Mouse (Mus musculus): ENCODE results near the gene Smim11. TPM values are rescaled to one million over a fixed set of nuclear protein-coding genes. Genes with fewer than 3 reads are reported as not detected.

Gene Smim11
- polyA plus RNA-seq (2016; fragmentation: Nextera tagmentation; extraction: Ambion mirVana) = 126 and 127 TPM in 2 replicates

- Histone ChIP-seq H3K9me3 (no peaks in the 10 kb centered on the region), H3K27ac (replicated peaks) (peak within 1 kb of the TSS; percentile 78), H3K27me3 (no peaks in the 10 kb centered on the region), H3K36me3 (peaks cover 8% of the 10 kb centered on the region), H3K9ac (replicated peaks) (peak within 1 kb of the TSS; percentile 80), H3K4me1 (peaks cover 18% of the 10 kb centered on the region), H3K4me2 (replicated peaks) (peak within 1 kb of the TSS; percentile 70), H3K4me3 (peak within 1 kb of the TSS; percentile 72)
- 9% methylated on average over 32 of the region's 32 CpGs for WGBS
- ATAC-seq (ENCODE audit: low FRiP score, low read depth) = peak; percentile 94
These were observed at the start of gene Smim11 for GRCm38 (mm10) chr16:92300649-92301411. Gene Smim11, plus strand, starts transcription at chr16:92301286.

DNA sequence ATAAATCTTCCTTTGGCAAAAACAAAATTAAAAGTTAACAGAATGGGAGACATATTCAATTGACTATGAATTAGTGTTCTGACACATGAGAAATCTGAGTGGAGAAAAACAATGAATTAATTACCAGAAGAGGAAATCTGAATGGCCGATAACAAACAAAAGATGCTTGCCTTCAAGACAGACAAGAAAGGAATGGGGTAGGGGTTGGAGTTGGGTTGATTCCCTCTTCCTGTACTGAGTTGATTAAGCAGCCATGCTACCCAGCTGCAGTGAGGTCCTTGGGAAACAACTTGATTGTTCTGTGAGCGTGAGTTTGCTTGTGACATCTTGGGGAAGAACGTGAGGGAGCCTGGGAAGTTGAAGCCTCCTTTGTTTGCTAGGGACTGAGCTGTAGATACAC is 46.8 kb upstream of the Smim11 start:
- no peak overlapping the region for H3K4me3 ChIP-seq
- H3K4me2 ChIP-seq (replicated peaks) = no peak overlapping the region
- no peaks in the 10 kb centered on the region for H3K36me3 ChIP-seq
- ATAC-seq (ENCODE audit: low FRiP score, low read depth) = no peak
- H3K4me1 ChIP-seq = no peaks in the 10 kb centered on the region
- no peak overlapping the region for H3K27ac ChIP-seq (replicated peaks)
- H3K27me3 ChIP-seq = no peaks in the 10 kb centered on the region
- 80% methylated on average over 3 of the region's 3 CpGs for WGBS
- no peak overlapping the region for H3K9ac ChIP-seq (replicated peaks)
- H3K9me3 ChIP-seq = no peaks in the 10 kb centered on the region

DNA sequence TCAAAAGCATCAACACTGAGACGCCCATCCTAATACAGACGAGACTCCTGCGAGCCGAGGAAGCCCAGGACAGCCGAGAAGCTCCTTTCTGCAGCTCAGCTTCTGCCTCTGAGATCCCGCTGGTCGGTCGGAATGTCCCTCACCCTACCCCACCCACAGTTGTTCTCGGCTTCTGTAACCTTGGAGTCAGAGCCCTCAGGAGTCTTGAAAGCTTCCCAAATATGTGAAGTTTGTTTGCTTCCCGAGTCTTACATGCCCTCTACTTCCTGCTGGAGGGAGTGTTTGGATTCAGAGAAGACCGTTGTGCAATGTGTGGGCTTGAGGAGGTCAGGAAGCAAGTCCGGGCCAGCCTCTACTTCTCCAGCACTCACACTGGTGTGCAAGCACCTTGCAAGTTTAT is 33.2 kb upstream of the Smim11 start:
- Histone ChIP-seq H3K9me3 (no peaks in the 10 kb centered on the region), H3K4me3 (no peak overlapping the region), H3K27me3 (no peaks in the 10 kb centered on the region), H3K4me1 (no peaks in the 10 kb centered on the region), H3K9ac (replicated peaks) (no peak overlapping the region), H3K27ac (replicated peaks) (no peak overlapping the region), H3K36me3 (no peaks in the 10 kb centered on the region), H3K4me2 (replicated peaks) (no peak overlapping the region)
- no peak for ATAC-seq (ENCODE audit: low FRiP score, low read depth)
- WGBS = 83% methylated on average over 12 of the region's 12 CpGs

DNA sequence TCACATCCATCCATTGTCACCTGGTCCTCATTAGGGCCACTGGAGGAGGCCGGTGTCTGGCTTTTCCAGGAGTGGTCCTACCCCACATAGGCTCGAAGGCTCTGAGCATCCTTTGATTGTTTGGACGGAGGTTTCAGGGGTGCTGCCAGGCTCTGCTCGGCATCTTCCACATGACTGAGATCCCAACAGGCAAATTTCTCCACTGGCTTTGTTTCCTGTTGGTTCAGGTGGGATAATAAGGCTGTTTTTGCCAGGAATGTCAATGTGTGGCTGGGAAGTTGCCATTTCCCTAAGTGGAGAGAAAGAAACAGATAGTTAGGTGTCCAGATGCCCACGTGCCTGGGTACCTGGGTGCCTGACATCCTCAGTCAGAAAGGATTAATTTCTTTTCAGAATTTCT is 26.6 kb upstream of the Smim11 start:
- 86% methylated on average over 5 of the region's 5 CpGs for WGBS

DNA sequence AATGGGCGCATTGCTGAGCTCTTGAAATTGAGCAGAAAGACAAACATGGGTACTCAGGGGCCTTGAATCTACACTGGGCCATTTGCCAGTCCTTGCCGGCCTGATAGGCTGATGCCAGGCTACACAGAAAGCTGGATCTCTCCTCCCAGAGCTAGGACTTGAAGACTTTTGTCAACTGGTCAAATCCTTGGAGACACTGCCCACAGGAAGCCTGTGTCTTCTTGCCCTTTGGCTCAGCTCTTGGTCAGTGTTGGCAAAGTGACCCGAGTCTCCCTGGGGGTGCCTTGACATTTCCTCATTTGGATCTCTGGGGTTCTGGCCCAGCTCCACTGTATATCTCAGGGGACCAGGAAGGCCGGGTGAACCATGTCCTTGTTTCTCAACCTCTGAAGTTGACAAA is 25.6 kb upstream of the Smim11 start:
- H3K27me3 ChIP-seq = no peaks in the 10 kb centered on the region
- WGBS = 85% methylated on average over 4 of the region's 4 CpGs
- no peaks in the 10 kb centered on the region for H3K36me3 ChIP-seq
- ATAC-seq (ENCODE audit: low FRiP score, low read depth) = no peak
- no peak overlapping the region for H3K9ac ChIP-seq (replicated peaks)
- H3K4me3 ChIP-seq = no peak overlapping the region
- no peaks in the 10 kb centered on the region for H3K4me1 ChIP-seq
- H3K27ac ChIP-seq (replicated peaks) = no peak overlapping the region
- H3K4me2 ChIP-seq (replicated peaks) = no peak overlapping the region
- no peaks in the 10 kb centered on the region for H3K9me3 ChIP-seq

More for the DNA sequence above, 26.6 kb upstream of the Smim11 start:
- Histone ChIP-seq H3K36me3 (no peaks in the 10 kb centered on the region), H3K4me2 (replicated peaks) (no peak overlapping the region), H3K4me3 (no peak overlapping the region), H3K27ac (replicated peaks) (no peak overlapping the region), H3K27me3 (no peaks in the 10 kb centered on the region), H3K9ac (replicated peaks) (no peak overlapping the region), H3K9me3 (no peaks in the 10 kb centered on the region), H3K4me1 (no peaks in the 10 kb centered on the region)
- ATAC-seq (ENCODE audit: low FRiP score, low read depth) = no peak

DNA sequence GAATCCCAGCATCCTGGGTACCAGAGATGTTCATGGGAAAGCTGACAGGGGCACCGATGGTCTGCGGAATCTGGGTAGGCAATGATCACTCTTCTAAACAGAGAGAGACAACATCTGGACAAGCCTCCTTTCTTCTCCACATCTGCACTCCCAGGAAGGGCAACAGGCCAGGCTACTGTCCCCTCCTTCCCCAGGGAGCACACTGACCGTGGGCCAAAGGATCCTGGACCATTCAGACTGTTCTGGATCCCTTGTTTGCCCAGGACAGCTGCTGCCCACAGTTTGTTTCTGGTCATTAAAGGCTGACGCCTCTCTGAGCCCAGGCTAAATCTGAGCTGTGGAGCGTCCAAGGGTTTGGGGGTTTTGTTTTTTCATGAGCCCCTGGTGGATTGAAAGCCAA is 18.4 kb upstream of the Smim11 start:
- Histone ChIP-seq H3K9ac (replicated peaks) (no peak overlapping the region), H3K4me1 (no peaks in the 10 kb centered on the region), H3K4me2 (replicated peaks) (no peak overlapping the region), H3K36me3 (no peaks in the 10 kb centered on the region), H3K4me3 (no peak overlapping the region), H3K9me3 (no peaks in the 10 kb centered on the region), H3K27me3 (no peaks in the 10 kb centered on the region), H3K27ac (replicated peaks) (no peak overlapping the region)
- no peak for ATAC-seq (ENCODE audit: low FRiP score, low read depth)
- WGBS = 72% methylated on average over 5 of the region's 5 CpGs

DNA sequence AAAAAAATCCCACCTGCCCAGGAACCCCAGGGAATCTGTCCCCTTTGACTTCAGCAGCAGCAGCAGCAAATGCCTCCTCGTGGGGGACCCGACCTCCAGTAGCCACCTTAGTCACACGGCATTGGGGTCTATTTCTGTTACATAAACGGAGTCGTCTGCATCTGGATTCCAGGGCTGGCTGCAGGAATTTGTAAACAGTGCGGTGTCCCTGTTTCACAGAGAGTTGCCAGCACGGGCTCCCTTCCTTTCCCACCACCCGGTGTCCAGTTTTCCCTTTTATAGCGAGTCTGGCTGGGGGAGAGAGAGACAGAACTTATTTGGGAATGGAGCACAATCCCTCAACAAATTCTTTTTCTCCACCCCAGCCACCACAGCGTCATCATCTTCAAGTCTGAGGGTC is 16.0 kb upstream of the Smim11 start:
- Histone ChIP-seq H3K4me2 (replicated peaks) (no peak overlapping the region), H3K4me1 (no peaks in the 10 kb centered on the region), H3K9me3 (no peaks in the 10 kb centered on the region), H3K9ac (replicated peaks) (no peak overlapping the region), H3K4me3 (no peak overlapping the region), H3K27me3 (no peaks in the 10 kb centered on the region), H3K27ac (replicated peaks) (no peak overlapping the region), H3K36me3 (no peaks in the 10 kb centered on the region)
- 63% methylated on average over 10 of the region's 10 CpGs for WGBS
- ATAC-seq (ENCODE audit: low FRiP score, low read depth) = no peak

DNA sequence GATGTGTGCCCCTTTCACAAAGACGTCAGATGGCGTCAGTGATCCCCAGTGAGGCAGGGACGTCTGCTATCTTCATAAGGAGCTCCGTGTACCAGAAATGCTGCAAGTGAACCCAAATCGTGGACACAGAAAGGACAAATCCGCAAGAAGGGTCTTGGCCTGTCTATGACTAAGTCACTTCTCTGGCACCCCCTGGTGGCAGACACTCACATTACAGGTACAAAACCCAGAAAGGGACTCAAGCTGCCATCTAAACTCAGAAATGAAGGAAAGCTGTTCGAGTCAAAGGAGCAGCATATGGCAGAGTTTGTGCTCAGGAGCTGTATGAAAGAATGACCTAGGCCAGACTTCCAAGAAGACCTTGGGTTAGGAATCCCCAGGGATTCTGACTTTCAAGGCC is 14.5 kb upstream of the Smim11 start:
- Histone ChIP-seq H3K36me3 (no peaks in the 10 kb centered on the region), H3K27me3 (0 out of 2 replicates have a peak, but pooled peaks cover 4% of the 10 kb centered on the region), H3K4me3 (no peak overlapping the region), H3K9me3 (no peaks in the 10 kb centered on the region), H3K9ac (replicated peaks) (no peak overlapping the region), H3K4me2 (replicated peaks) (no peak overlapping the region), H3K27ac (replicated peaks) (no peak overlapping the region), H3K4me1 (no peaks in the 10 kb centered on the region)
- no peak for ATAC-seq (ENCODE audit: low FRiP score, low read depth)
- WGBS = 13% methylated on average over 7 of the region's 7 CpGs

DNA sequence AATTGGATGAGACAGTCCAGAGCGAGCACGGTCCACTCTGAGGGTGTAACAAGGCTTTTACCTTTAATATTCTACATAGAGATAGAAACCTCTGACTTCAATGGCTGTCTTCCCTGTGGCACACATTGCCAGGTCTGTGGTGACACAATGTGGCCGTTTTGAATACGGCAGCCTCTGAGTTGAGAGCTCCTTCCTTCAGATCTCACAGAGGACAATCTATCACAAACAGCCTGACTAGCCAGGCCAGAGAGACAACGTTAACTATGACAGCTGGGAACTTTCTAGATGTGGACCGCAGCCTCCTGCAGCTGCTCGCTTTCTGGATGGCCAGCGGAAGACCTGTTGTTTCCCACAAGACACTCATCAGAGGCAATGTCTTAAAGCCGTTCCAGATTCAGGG is 12.3 kb upstream of the Smim11 start:
- Histone ChIP-seq H3K36me3 (no peaks in the 10 kb centered on the region), H3K9me3 (no peaks in the 10 kb centered on the region), H3K27ac (replicated peaks) (no peak overlapping the region), H3K4me2 (replicated peaks) (no peak overlapping the region), H3K27me3 (0 out of 2 replicates have a peak, but pooled peaks cover 7% of the 10 kb centered on the region), H3K9ac (replicated peaks) (no peak overlapping the region), H3K4me3 (no peak overlapping the region), H3K4me1 (peaks cover 2% of the 10 kb centered on the region)
- WGBS = 92% methylated on average over 9 of the region's 9 CpGs
- no peak for ATAC-seq (ENCODE audit: low FRiP score, low read depth)

GRCm38 (mm10) chr16:92290045-92290444 is 11.0 kb upstream of the Smim11 start:
- 0 out of 2 replicates have a peak, but pooled peaks cover 7% of the 10 kb centered on the region for H3K27me3 ChIP-seq
- no peak overlapping the region for H3K4me3 ChIP-seq
- H3K9ac ChIP-seq (replicated peaks) = no peak overlapping the region
- no peaks in the 10 kb centered on the region for H3K36me3 ChIP-seq
- H3K9me3 ChIP-seq = no peaks in the 10 kb centered on the region
- H3K4me1 ChIP-seq = peaks cover 9% of the 10 kb centered on the region
- no peak for ATAC-seq (ENCODE audit: low FRiP score, low read depth)
- H3K27ac ChIP-seq (replicated peaks) = no peak overlapping the region
- H3K4me2 ChIP-seq (replicated peaks) = no peak overlapping the region

DNA sequence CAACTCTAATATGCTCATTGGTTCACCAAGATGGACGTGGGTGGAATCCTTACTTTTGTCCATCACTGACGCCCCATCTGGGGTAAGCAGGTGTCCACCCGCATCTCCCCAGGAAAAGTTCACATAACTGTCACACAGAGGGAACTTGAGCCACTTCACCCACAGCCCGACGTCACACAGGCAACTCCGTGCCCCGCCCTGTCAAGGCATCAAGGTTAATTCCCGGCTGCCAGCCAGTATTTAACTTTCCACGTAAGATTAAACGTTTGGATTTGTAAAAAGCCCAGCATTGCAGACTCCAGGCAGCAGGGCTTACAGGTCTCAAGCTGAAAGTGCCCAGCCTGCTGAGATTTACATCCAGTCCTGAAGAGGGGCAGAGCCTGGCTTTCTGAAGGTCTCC is 9.0 kb upstream of the Smim11 start, which contains the start of gene Kcne2:
Gene Kcne2, plus strand, starts transcription at position 289 of the 400 bp plus-strand sequence.
- 72% methylated on average over 10 of the region's 10 CpGs for WGBS
- Histone ChIP-seq H3K27ac (replicated peaks) (no peak within 1 kb of the TSS), H3K4me1 (peaks cover 9% of the 10 kb centered on the region), H3K4me2 (replicated peaks) (no peak within 1 kb of the TSS), H3K4me3 (no peak within 1 kb of the TSS), H3K27me3 (0 out of 2 replicates have a peak, but pooled peaks cover 7% of the 10 kb centered on the region), H3K9ac (replicated peaks) (no peak within 1 kb of the TSS), H3K9me3 (no peaks in the 10 kb centered on the region), H3K36me3 (no peaks in the 10 kb centered on the region)
- ATAC-seq (ENCODE audit: low FRiP score, low read depth) = no peak

DNA sequence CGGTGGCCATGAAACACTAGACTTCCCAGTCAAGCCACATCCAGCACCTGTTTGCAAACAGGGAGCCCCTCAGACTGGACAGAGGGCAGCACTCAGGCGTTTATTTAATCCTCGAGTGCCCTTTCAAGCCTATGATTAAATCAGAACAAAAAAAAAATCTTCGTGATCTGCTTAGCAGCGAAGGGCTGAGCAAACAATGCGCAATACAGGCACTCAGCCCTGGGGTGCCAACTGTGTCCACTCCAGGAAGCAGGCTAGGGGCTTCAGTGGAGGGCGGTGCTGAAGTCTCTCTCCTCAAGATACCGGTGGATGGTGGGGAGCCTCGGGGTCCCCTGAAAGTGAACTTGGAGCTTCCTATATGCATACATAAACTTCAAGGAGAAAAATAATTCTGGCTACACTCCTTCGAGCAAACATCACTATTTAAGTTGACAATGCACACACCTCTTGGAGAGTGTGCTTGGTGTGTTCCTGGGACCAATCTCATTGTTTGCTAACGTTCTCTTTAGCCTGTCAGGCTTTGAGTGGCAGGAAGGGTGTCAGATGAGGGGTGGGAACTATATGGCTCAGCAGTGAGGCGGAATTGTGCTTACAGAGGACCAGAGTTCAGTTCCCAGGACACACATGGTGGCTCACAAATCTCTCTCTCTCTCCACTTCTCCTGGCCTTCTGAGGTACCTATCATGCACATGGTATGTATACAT is 6.7 kb upstream of the Smim11 start:
- WGBS = 30% methylated on average over 12 of the region's 12 CpGs
- Histone ChIP-seq H3K27ac (replicated peaks) (peak overlapping the region; percentile 15; the same call in 1 of the 2 replicates), H3K4me3 (no peak overlapping the region), H3K4me1 (peaks cover 9% of the 10 kb centered on the region), H3K4me2 (replicated peaks) (0 out of 2 replicates have a peak overlapping the region, but pooled peaks have one; percentile 11), H3K9me3 (no peaks in the 10 kb centered on the region), H3K27me3 (0 out of 2 replicates have a peak, but pooled peaks cover 7% of the 10 kb centered on the region), H3K36me3 (no peaks in the 10 kb centered on the region), H3K9ac (replicated peaks) (no peak overlapping the region)
- peak; percentile 52; the same call in 1 of the 2 replicates for ATAC-seq (ENCODE audit: low FRiP score, low read depth)

Data from midbrain, embryonic 12.5 days (tissue).